Mouse (Mus musculus): ENCODE measurements around the gene Tecpr2. TPM values are rescaled to one million over a fixed set of nuclear protein-coding genes. Genes with fewer than 3 reads are reported as not detected.

Tecpr2 gene
- polyA plus RNA-seq, 1 experiment from 2014 or later, result 5.0 TPM

DNA sequence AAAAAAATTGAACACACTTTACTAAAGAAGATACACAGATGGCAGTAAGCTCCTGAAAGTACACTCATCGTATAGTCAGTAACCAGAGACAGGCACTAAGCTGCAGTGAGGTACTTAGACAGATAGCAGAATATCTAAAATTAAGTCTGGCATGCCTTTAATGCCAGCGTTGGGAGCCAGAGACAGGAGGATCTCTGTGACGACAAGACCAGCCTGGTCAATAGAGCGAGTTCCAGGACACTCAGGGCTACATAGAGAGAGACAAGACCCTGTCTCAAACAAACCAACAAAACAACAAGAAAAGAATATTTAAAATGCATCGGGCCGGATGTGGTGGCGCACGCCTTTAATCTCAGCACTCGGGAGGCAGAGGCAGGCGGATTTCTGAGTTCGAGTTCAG, 109.0 kb downstream of the Tecpr2 start:
- Histone ChIP-seq H3K27ac (no peak overlapping the region), H3K9ac (no peak overlapping the region), H3K4me1 (no peaks in the 10 kb centered on the region), H3K9me3 (peaks cover 12% of the 10 kb centered on the region; the same call in 1 of the 2 replicates), H3K4me2 (no peak overlapping the region), H3K27me3 (no peaks in the 10 kb centered on the region), H3K36me3 (no peaks in the 10 kb centered on the region), H3K4me3 (no peak overlapping the region)
- ATAC-seq (ENCODE audit: insufficient number of reproducible peaks, insufficient read depth, low FRiP score, low TSS enrichment, low read depth), result no peak
- 95% methylated on average over 11 of the region's 11 CpGs for WGBS

DNA sequence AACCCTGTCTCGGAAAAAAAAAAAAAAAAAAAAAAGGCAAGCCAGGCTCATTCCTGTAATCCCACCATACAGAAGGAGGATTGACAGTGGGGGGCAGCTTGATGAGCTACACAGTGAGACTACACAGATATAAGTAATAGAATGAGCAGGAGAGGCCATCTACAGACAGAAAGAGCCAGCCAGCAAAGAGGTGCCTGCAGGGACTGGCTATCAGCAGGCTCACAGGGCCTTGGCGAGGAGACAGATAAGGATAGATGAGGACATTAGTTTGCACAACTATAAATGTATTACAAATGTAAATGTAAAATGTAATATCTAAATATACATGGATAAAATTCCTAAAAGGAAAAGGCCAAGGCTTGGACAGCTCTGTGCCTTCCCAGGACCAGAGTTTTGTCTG, 110.8 kb downstream of the Tecpr2 start:
- no peak overlapping the region for H3K27ac ChIP-seq
- no peaks in the 10 kb centered on the region for H3K36me3 ChIP-seq
- no peaks in the 10 kb centered on the region for H3K4me1 ChIP-seq
- 84% methylated on average over 2 of the region's 2 CpGs for WGBS
- peaks cover 12% of the 10 kb centered on the region; the same call in 1 of the 2 replicates for H3K9me3 ChIP-seq
- no peaks in the 10 kb centered on the region for H3K27me3 ChIP-seq
- no peak for ATAC-seq (ENCODE audit: insufficient number of reproducible peaks, insufficient read depth, low FRiP score, low TSS enrichment, low read depth)
- no peak overlapping the region for H3K9ac ChIP-seq
- no peak overlapping the region for H3K4me3 ChIP-seq
- no peak overlapping the region for H3K4me2 ChIP-seq

GRCm38 (mm10) chr12:111000956-111001355, 111.9 kb downstream of the Tecpr2 start:
- Histone ChIP-seq H3K4me3 (no peak overlapping the region), H3K4me2 (no peak overlapping the region), H3K9me3 (peaks cover 12% of the 10 kb centered on the region; the same call in 1 of the 2 replicates), H3K4me1 (peaks cover 5% of the 10 kb centered on the region; the same call in 1 of the 2 replicates), H3K27me3 (no peaks in the 10 kb centered on the region), H3K9ac (no peak overlapping the region), H3K36me3 (no peaks in the 10 kb centered on the region), H3K27ac (no peak overlapping the region)
- WGBS, result 92% methylated on average over 7 of the region's 7 CpGs
- ATAC-seq (ENCODE audit: insufficient number of reproducible peaks, insufficient read depth, low FRiP score, low TSS enrichment, low read depth), result no peak

DNA sequence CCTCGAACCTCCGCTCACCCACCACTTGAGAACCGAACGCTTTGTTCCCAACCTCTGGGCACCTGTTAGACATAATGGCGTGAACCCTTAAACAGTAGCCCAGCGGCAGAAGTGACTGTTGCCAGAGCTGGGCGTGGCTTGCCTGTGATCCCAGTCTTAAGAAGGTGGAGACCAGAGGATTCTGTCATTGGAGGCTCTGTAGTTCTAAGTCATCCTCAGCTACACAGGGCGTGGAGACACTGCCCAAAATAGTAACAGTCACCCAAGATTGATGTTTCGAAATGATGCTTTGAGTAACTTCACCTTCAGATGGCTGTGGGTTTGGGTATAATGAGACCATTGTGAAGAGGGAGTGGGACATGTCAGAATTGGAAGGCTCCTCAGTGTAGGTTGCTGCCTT, 115.1 kb downstream of the Tecpr2 start:
- Histone ChIP-seq H3K9me3 (no peaks in the 10 kb centered on the region), H3K4me1 (peaks cover 29% of the 10 kb centered on the region), H3K9ac (no peak overlapping the region), H3K27ac (no peak overlapping the region), H3K4me2 (no peak overlapping the region), H3K4me3 (no peak overlapping the region), H3K27me3 (no peaks in the 10 kb centered on the region), H3K36me3 (no peaks in the 10 kb centered on the region)
- WGBS, result 73% methylated on average over 9 of the region's 9 CpGs
- no peak for ATAC-seq (ENCODE audit: insufficient number of reproducible peaks, insufficient read depth, low FRiP score, low TSS enrichment, low read depth)

DNA sequence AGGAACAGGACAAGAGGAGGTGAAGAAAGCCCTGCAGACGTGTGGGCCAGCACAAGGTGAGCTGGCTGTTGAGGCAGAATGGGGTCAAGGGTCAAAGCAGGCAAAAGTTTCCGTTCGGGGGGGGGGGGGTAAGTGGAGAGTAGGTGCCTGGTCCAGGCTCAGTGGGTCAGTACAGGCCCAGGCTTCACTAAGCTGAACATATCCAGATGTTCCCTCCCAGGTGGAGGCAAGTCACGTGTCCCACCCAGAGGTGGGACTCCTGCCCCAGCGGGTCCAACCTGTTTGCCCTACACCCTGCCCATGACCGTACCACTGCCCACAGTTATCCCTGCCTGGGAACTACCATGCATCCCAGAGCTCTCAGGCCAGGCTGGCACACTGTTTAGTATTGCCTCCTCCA, 116.7 kb downstream of the Tecpr2 start:
- Histone ChIP-seq H3K4me2 (no peak overlapping the region), H3K36me3 (no peaks in the 10 kb centered on the region), H3K9me3 (no peaks in the 10 kb centered on the region), H3K4me3 (no peak overlapping the region), H3K27ac (no peak overlapping the region; the same call in 1 of the 2 replicates), H3K9ac (no peak overlapping the region), H3K27me3 (no peaks in the 10 kb centered on the region), H3K4me1 (peaks cover 36% of the 10 kb centered on the region)
- ATAC-seq (ENCODE audit: insufficient number of reproducible peaks, insufficient read depth, low FRiP score, low TSS enrichment, low read depth), result no peak
- WGBS, result 60% methylated on average over 6 of the region's 6 CpGs

- Histone ChIP-seq H3K4me1 (peaks cover 36% of the 10 kb centered on the region), H3K27ac (peak overlapping the region; percentile 48; the same call in 1 of the 2 replicates), H3K9me3 (no peaks in the 10 kb centered on the region), H3K27me3 (no peaks in the 10 kb centered on the region), H3K36me3 (no peaks in the 10 kb centered on the region), H3K9ac (no peak overlapping the region; the same call in 1 of the 2 replicates), H3K4me2 (no peak overlapping the region), H3K4me3 (no peak overlapping the region)
- ATAC-seq (ENCODE audit: insufficient number of reproducible peaks, insufficient read depth, low FRiP score, low TSS enrichment, low read depth), result no peak
- WGBS, result 72% methylated on average over 5 of the region's 5 CpGs
Measured at GRCm38 (mm10) chr12:111006339-111006738, 117.3 kb downstream of the Tecpr2 start.

GRCm38 (mm10) chr12:111007134-111008103, 118.4 kb downstream of the Tecpr2 start:
- no peak for ATAC-seq (ENCODE audit: insufficient number of reproducible peaks, insufficient read depth, low FRiP score, low TSS enrichment, low read depth)
- no peak overlapping the region for H3K9ac ChIP-seq
- H3K9me3 ChIP-seq, result no peaks in the 10 kb centered on the region
- peaks cover 36% of the 10 kb centered on the region for H3K4me1 ChIP-seq
- no peak overlapping the region for H3K4me2 ChIP-seq
- H3K4me3 ChIP-seq, result no peak overlapping the region
- peak overlapping the region; percentile 48; the same call in 1 of the 2 replicates for H3K27ac ChIP-seq
- H3K27me3 ChIP-seq, result no peaks in the 10 kb centered on the region
- WGBS, result 75% methylated on average over 14 of the region's 14 CpGs
- no peaks in the 10 kb centered on the region for H3K36me3 ChIP-seq

DNA sequence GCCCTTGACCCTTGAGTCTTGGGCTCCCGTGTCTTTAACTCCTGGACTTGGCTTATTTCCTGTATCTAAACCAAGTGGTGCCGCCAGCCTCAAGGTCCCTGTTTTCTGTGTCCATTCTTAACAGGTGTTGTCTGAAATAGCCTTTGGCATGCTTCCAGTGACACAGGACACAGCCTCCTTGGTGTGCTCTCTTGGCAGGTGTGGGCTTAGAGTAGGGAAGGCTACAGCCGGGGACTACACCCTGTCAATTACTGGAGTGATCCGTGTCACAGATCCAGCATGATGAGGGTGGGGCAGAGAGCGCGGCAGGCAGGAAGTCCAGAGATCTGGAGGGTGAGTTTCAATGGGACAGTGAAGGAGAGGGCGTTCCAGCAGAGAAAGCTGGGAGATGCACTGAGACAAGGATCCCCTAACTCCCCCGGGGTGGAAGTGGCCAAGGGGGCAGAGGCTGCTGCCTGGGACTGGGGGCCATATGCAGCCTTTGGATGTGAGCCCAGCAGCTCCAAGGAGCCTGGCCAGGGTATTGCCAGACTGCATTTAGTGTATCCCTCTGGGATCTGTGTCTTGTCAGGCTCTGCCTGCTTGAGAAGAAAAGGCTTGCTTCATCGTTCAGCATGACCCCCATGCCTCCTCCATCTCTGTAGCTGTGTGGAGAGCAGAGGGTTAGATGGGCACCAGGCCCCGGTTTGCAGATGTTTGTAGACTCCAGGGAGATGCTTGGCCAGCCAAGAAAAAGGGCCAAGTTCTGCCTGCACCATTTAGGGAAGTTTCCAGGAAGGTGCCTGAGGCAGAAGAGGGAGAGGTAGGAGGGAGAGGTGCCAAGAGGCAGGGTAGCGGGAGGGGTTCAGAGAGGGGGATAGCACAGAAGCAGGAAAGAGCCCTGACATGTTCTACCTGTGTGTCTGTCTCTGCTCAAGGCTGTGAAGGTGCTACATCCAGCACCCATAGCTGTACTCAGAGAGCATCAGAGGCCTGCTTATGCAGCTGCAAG, 119.7 kb downstream of the Tecpr2 start:
- Histone ChIP-seq H3K9ac (peak overlapping the region; percentile 58; the same call in 1 of the 2 replicates), H3K4me3 (no peak overlapping the region), H3K27ac (peak overlapping the region; percentile 34; the same call in 1 of the 2 replicates), H3K9me3 (no peaks in the 10 kb centered on the region), H3K27me3 (no peaks in the 10 kb centered on the region), H3K4me2 (no peak overlapping the region), H3K4me1 (peaks cover 36% of the 10 kb centered on the region), H3K36me3 (no peaks in the 10 kb centered on the region)
- 48% methylated on average over 11 of the region's 11 CpGs for WGBS
- ATAC-seq (ENCODE audit: insufficient number of reproducible peaks, insufficient read depth, low FRiP score, low TSS enrichment, low read depth), result no peak

DNA sequence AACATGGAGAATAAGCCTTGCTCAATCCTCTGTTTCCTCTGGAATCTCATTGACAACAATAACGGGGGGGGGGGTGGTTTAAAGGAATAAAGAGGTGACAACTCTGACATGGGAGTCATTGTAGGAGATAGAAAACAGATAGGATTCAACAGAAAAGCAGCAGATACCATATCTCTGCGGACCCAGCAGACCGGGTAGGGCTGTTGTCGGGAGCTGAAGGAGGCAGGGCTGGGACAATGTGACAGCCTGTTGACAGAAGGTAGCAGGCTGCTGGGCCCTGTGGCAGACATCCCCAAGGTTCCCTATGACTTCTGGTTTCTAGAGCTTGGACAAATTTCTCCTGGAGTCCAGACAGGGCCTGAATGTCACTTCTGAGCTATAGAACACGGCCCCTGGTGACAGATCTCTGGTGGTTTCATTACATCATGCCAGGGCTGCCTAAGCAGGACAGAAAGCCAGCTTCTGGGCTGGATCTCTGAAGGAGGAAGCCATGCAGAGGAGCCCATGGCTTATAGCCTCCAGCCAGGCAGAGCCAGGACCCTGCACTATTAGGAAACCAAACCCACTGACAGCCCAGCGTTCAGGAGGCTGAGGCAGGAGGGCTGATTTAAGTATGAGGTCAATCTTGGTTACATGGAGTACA, 120.7 kb downstream of the Tecpr2 start:
- Histone ChIP-seq H3K36me3 (no peaks in the 10 kb centered on the region), H3K27me3 (no peaks in the 10 kb centered on the region), H3K4me3 (no peak overlapping the region), H3K4me2 (no peak overlapping the region), H3K27ac (0 out of 2 replicates have a peak overlapping the region, but pooled peaks have one; percentile 34), H3K9me3 (no peaks in the 10 kb centered on the region), H3K9ac (no peak overlapping the region), H3K4me1 (peaks cover 36% of the 10 kb centered on the region)
- no peak for ATAC-seq (ENCODE audit: insufficient number of reproducible peaks, insufficient read depth, low FRiP score, low TSS enrichment, low read depth)
- 75% methylated on average over 6 of the region's 6 CpGs for WGBS

DNA sequence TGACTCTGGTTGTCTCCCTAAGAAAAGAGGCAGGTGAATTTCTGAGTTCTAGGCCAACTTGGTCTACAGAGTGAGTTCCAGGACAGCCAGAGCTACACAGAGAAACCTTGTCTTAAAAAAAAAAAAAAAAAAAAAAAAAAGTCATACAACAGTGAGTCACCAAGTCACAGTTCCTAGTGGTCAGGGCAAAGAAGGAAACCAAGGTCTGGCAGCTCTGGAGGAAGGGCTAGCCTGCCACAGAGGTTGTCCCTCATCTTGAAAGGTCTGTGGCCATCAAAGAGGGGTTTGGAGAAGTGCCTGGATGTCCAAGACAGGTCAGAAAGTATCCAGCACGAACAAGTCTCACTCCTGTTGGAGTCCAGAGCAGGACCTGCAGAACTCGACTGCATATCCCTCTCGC, 127.7 kb downstream of the Tecpr2 start:
- Histone ChIP-seq H3K36me3 (no peaks in the 10 kb centered on the region), H3K4me3 (no peak overlapping the region), H3K9ac (no peak overlapping the region), H3K4me1 (peaks cover 6% of the 10 kb centered on the region; the same call in 1 of the 2 replicates), H3K27ac (no peak overlapping the region), H3K9me3 (no peaks in the 10 kb centered on the region), H3K27me3 (no peaks in the 10 kb centered on the region), H3K4me2 (no peak overlapping the region)
- no peak for ATAC-seq (ENCODE audit: insufficient number of reproducible peaks, insufficient read depth, low FRiP score, low TSS enrichment, low read depth)
- WGBS, result 79% methylated on average over 3 of the region's 3 CpGs

GRCm38 (mm10) chr12:111018068-111018467, 129.0 kb downstream of the Tecpr2 start:
- Histone ChIP-seq H3K9me3 (no peaks in the 10 kb centered on the region), H3K4me3 (no peak overlapping the region), H3K9ac (no peak overlapping the region), H3K36me3 (no peaks in the 10 kb centered on the region), H3K27ac (no peak overlapping the region), H3K27me3 (no peaks in the 10 kb centered on the region), H3K4me1 (peaks cover 6% of the 10 kb centered on the region; the same call in 1 of the 2 replicates), H3K4me2 (no peak overlapping the region)
- 90% methylated on average over 11 of the region's 11 CpGs for WGBS
- ATAC-seq (ENCODE audit: insufficient number of reproducible peaks, insufficient read depth, low FRiP score, low TSS enrichment, low read depth), result no peak

Data from embryonic facial prominence, embryonic 13.5 days (tissue).